Mouse (Mus musculus) liver (tissue): ENCODE measurements at regions not wholly inside any gene's neighbourhood (a gene's known extent, or its start where the extent isn't known, plus 50 kb on each side); places are given as distances from the start of the nearest gene placed in this dataset.

ENCODE experiments used
- DNase-seq: peaks from one replicate; pipeline ENCODE4 v3.0.0-alpha.2; 2020; ENCODE audit warnings: mixed read lengths

DNA sequence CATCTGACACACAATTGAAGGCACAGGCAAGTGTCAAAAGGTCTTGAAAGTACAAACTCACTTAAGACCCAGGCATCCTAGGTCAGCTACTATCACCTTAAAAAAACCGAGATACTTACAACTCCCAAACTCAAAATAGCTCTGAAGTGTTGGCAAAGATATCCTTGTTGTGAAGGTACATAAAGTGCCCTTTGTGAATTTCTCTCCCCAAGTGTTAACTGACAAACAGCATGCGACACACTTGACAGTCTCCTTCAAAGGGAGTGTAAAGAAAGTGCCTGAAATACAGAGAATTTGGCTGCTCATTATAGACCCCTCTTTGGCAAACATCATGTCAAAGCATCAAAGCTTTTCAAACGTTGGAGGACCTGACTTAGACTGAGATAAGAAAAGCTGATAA is 2634.2 kb downstream of the 9330182O14Rik start:
- DNase-seq = no peak

DNA sequence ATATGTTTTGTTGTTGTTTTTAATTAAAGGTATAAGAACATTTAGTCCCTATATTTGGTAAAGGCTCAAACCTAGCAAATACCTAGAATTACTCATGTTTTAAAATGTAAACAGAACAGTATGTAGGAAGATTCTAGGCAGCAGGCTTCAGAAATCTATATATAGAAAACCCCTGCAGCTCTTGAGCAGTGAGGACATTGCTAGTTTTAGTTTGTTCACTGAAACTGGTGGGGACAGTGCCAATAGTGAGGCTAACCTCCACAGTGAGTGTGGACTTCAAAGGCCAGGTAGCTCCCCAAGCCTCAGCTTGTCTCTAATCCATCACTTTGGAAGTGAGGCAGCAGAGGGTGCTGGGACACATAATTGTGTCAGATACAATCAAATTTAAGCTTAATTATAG is 2645.7 kb downstream of the 9330182O14Rik start:
- no peak for DNase-seq

- DNase-seq = no peak
Measured at GRCm38 (mm10) chr15:42801217-42801616, 2667.1 kb downstream of the 9330182O14Rik start.

DNA sequence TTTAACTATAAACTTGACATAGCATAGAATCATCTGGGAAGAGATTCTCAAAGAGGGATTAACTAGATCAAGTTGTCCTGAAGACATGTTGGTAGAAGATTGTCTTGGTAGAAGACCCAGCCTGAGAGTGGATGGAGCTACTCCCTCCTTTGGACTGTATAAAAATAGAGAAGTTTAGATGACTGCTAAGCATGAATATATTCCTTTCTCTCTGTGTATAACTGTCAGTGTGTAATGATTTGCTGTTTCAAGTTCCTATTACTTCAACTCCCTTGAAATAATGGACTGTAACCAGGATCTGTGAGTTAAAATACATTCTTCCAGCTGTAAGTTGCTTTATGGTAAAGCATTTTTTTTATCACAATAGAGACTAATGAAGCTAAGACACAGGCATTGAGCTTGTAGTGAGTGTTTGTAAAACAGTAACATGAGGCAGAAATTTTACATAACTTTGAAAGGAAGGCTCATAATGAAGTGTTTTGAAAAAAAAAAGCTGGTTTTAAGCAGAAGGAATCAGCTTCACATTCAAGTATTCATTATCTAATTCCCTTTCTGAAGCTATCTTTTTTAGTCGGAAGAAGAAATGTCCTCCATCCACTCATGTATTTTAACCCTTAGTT is 2676.8 kb downstream of the 9330182O14Rik start:
- no peak for DNase-seq

DNA sequence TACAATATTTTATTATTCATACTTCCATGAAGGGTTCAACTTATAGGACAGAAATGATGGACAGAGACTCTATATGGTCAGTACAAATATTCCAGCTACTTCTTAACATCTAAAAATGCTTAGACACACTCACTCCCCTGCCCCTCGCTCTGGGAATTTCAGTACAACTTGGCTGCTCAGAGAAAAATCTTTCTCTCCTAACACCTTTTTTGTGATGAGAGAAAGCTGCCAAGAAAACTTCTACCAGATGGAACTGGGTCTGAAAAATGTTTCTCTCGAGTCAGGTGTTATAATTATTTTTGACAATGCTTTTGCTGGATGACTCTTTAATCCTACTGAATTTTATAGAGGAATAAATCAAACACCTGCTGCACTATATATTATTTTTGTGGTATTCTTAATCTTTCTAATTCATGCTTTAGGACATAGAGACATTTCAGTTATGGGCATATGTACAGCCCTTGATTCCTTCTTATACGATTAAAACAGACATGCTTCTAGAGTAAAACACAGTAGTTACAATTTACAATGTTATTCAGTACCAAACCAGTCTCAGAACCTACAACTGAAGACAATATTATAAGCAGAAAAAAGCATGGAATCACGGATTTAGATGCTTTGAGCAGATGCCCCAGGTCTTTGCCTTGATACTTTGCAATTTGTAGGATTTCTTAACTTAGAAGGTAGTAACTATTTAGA is 2681.0 kb downstream of the 9330182O14Rik start:
- DNase-seq = no peak

DNA sequence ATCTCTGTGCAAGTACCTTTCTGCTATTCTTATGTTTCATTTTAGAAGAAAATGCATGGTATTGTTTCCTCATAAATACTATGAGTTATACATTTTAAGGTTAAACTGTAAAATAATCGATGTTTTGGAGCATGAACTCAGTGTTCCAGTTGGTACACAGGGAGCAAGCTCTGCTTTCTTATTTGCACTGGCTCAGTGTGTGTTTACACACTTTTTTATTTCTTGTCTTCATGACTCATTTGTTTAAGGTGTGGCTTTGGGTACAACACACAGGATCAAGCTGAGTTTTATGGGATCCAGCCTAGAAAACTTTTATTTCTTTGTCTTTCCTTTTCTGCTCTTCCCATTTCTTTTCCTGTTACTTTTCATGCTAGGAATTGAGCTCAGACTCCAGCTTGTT is 2704.7 kb downstream of the 9330182O14Rik start:
- DNase-seq = no peak

- no peak for DNase-seq
Measured at GRCm38 (mm10) chr15:42850003-42850402, 2715.8 kb downstream of the 9330182O14Rik start.

DNA sequence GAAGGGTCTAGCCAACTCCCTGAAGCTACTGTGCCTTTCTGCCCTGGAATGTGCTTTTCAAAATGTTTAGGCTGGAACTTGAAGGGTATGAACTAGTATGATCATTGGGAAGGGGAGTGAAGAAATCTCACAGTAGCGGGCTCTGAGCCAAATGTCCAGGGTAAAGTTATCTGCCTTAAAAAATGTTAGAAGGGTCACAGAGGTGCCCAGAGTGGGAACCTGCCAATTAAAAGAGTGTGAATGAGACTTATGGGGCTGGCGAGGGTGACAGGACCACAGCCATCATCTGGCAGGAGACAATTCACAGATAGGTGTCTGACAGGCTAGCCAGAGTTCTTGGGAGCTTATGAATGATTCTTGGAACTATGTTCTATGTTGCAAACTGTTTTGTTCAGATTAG is 2738.3 kb downstream of the 9330182O14Rik start:
- DNase-seq = no peak

GRCm38 (mm10) chr15:42894611-42895010 is 2760.4 kb downstream of the 9330182O14Rik start:
- DNase-seq = no peak

DNA sequence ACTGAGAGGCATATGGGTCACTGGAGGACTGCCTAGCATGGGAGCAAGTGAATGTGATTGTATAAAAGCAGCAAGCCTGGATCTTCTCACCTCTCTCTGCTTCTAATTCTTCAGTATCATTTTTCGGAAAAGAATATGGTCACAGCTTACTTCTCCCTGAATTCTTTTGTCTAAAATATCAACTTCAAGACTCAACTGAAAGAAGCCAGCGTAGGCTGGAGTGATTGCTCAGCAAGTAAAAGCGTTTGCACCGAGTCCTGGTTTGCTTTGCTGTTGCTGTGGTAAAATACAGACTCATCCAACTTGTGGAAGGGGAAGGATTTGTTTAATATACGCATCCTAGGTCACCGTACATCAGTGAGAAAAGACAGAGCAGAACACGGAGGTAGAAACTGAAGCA is 2765.9 kb downstream of the 9330182O14Rik start:
- DNase-seq = no peak

DNA sequence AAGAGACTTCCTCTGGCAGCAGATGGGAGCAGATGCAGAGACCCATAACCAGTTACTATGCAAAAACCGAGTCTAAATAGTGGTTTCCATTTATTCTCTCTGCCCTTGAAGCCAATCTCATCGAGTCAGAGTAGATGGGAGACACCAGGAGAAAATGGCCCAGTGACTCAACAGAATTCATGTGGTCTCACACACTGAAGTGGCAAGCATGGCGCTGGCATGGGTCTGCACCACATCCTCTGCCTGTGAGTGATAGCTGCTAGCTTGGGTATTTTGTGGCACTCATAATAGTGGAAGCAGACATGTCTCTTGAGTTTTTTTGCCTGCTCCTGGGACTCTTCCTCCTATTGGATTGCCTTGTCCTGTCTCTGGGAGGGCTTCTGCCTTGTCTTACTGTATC is 2767.6 kb downstream of the 9330182O14Rik start:
- DNase-seq = no peak

- no peak for DNase-seq
Measured at GRCm38 (mm10) chr15:42911357-42911756, 2777.2 kb downstream of the 9330182O14Rik start.

GRCm38 (mm10) chr15:42912880-42913279 is 2778.7 kb downstream of the 9330182O14Rik start:
- DNase-seq = no peak

- DNase-seq = no peak
Measured at GRCm38 (mm10) chr15:42913285-42913684, 2779.1 kb downstream of the 9330182O14Rik start.

- peak; percentile 45 for DNase-seq
Measured at GRCm38 (mm10) chr15:42914099-42914498, 2779.9 kb downstream of the 9330182O14Rik start.

- no peak for DNase-seq
Measured at GRCm38 (mm10) chr15:42915195-42915594, 2781.0 kb downstream of the 9330182O14Rik start.

DNA sequence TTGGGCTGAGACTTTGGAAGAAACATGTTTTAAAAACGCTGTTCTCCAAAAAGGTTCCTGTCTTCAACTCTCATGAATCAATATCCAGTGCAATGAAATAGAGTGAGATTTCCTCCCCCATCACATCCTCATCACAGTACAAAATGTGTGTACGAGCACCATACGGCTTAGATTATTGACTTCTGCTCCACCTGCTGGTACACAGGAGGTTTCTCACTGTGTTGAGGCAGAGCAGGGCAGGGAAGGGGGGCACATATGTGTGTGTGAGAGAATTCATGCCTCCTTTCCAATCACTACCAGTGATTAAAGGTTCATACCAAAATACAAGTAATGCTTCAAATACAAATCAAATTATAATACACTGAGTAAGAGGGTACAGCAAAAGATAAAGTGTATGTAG is 2787.5 kb downstream of the 9330182O14Rik start:
- no peak for DNase-seq

GRCm38 (mm10) chr15:42928331-42928730 is 2794.2 kb downstream of the 9330182O14Rik start:
- DNase-seq = no peak

DNA sequence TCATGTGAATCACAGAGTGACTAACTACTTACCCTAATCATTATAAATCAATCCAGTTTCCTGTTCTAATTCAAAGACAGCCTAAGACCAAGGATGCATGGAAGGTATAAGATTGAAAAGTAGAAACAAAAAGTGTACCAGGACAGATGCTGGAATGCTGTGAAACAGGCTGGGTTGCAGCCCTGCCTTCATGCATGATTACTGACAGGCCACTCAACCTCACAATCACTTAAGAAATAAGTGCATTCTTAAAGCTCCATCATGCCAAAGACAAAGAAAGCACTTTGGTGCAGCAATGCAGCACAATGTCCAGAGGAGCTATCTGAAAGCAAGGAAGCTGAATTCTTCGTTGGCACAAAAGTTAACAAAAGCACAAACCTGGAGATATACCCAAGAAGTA is 2810.4 kb downstream of the 9330182O14Rik start:
- DNase-seq = no peak

- DNase-seq = no peak
Measured at GRCm38 (mm10) chr15:42955167-42955566, 2821.0 kb downstream of the 9330182O14Rik start.

DNA sequence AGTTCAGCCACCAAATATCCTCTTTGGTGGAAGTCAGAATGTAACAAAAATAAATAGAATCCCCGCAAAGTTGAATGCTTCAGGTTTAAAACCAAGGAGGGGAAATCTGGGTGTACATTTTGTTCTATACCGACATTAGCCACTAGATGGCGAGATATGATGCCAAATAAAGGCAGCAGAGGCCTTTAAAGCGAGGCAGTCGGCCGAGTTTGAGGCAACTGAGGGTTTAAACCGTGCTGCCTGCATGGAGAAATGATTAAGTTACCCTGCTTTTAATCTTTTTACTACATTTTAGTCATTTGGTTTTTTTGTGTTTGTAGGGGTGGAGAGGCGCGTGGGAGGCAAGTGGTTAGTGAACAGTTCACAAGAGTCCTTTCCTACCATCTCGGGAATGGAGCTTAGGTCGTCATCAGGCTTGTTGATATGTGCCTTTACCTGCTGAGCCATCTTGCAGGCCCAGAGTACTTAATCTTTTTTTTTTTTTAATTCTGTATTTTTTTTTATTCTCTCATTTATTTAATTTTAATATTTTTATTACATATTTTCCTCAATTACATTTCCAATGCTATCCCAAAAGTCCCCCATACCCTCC is 2828.7 kb downstream of the 9330182O14Rik start:
- DNase-seq = peak; percentile 23

GRCm38 (mm10) chr15:42965314-42965713 is 2831.1 kb downstream of the 9330182O14Rik start:
- no peak for DNase-seq
